ENCODE assay signal across 8 mouse cellular contexts in the genomic region with DNA sequence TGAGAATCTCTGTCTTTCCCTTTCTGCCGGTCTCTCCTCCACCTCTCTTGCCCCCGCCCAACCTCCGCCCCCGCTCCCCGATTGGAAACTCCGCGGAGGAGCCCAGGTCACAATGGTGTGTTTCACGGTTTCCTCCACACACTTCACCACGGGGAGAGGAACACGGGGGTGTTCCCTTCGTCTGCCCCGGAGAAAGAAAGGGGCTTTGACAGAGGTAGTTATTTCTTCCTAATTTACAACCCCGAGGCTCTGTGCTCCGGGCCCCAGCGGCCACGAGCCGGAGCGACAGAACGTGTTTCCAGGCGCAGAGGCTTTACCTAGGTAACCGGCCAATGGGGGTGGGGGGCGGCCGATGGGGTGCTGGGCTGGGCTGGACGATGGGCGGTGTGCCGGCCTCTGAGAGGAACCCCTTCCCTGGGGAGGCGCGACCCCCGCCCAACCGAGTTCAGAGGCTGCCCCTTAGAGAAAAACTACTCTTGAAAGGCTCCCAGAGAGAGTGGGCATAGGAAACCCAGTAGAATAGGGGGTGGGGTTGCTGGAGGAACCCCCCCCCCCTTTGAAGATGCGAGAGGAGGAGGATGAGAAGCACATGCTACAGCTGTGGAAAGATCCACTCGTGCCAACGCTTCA. TPM values are rescaled to one million over a fixed set of nuclear protein-coding genes. Genes with fewer than 3 reads are reported as not detected.
DNase-seq lines count a peak whose midpoint lies in the region; ATAC-seq and TF ChIP-seq lines count a peak whose summit lies in the region.

No protein-coding gene starts in this region.

- peak overlapping the region; percentile 100 for H3K4me2 ChIP-seq in kidney, embryonic 15.5 days
- peak overlapping the region; percentile 96 for H3K4me2 ChIP-seq in hindbrain, embryonic 13.5 days

- H3K27me3 ChIP-seq in kidney, embryonic 15.5 days = peaks cover 75% of the 10 kb centered on the region
- H3K27me3 ChIP-seq in embryonic facial prominence, embryonic 10.5 days (replicated peaks; ENCODE audit: low read depth, poor library complexity, severe bottlenecking) = peaks cover 72% of the 10 kb centered on the region
- peaks cover 62% of the 10 kb centered on the region for H3K27me3 ChIP-seq in hindbrain, embryonic 13.5 days
- peaks cover 47% of the 10 kb centered on the region for H3K27me3 ChIP-seq in thymus, adult 2 months (ENCODE audit: control insufficient read depth, insufficient read depth, low read length)

- H3K4me3 ChIP-seq in kidney, embryonic 15.5 days (replicated peaks) = peak overlapping the region; percentile 68
- peak overlapping the region; percentile 78 for H3K4me3 ChIP-seq in embryonic facial prominence, embryonic 10.5 days
- H3K4me3 ChIP-seq in hindbrain, embryonic 13.5 days = peak overlapping the region; percentile 71
- peak overlapping the region; percentile 29 for H3K4me3 ChIP-seq in thymus, adult 2 months (ENCODE audit: control insufficient read depth, insufficient read depth, low read length)

- no peak for ATAC-seq in kidney, embryonic 15.5 days (replicated peaks; ENCODE audit: low FRiP score)
- ATAC-seq in hindbrain, embryonic 13.5 days (ENCODE audit: low FRiP score) = no peak
- no peak for ATAC-seq in erythroblast, adult 5-6 weeks (replicated peaks; ENCODE audit: low FRiP score, poor library complexity, severe bottlenecking)

- TF ChIP-seq CTCF in thymus, adult 2 months (IDR thresholded peaks at IDR 0.05; ENCODE audit: borderline replicate concordance, control insufficient read depth, extremely low read depth, insufficient read depth, low read length, poor library complexity) = no peak

- H3K36me3 ChIP-seq in kidney, embryonic 15.5 days = no peaks in the 10 kb centered on the region
- H3K36me3 ChIP-seq in embryonic facial prominence, embryonic 10.5 days (replicated peaks) = no peaks in the 10 kb centered on the region
- H3K36me3 ChIP-seq in hindbrain, embryonic 13.5 days = no peaks in the 10 kb centered on the region
- H3K36me3 ChIP-seq in thymus, adult 2 months (ENCODE audit: control insufficient read depth, insufficient read depth, low read length) = no peaks in the 10 kb centered on the region

- no peak overlapping the region; the same call in 1 of the 2 replicates for H3K9ac ChIP-seq in kidney, embryonic 15.5 days
- peak overlapping the region; percentile 83 for H3K9ac ChIP-seq in hindbrain, embryonic 13.5 days

- no peak for TF ChIP-seq POLR2A in thymus, adult 2 months (IDR thresholded peaks at IDR 0.05; ENCODE audit: control insufficient read depth, extremely low read depth, insufficient read depth, low read length, poor library complexity)

- peaks cover 61% of the 10 kb centered on the region for H3K4me1 ChIP-seq in kidney, embryonic 15.5 days
- H3K4me1 ChIP-seq in embryonic facial prominence, embryonic 10.5 days = peaks cover 66% of the 10 kb centered on the region
- peaks cover 58% of the 10 kb centered on the region for H3K4me1 ChIP-seq in hindbrain, embryonic 13.5 days (replicated peaks)
- H3K4me1 ChIP-seq in thymus, adult 2 months (replicated peaks; ENCODE audit: control insufficient read depth, insufficient read depth, low read length) = peaks cover 34% of the 10 kb centered on the region

- H3K9me3 ChIP-seq in kidney, embryonic 15.5 days (replicated peaks) = no peaks in the 10 kb centered on the region
- H3K9me3 ChIP-seq in embryonic facial prominence, embryonic 10.5 days = no peaks in the 10 kb centered on the region
- no peaks in the 10 kb centered on the region for H3K9me3 ChIP-seq in hindbrain, embryonic 13.5 days

- no peak overlapping the region for H3K27ac ChIP-seq in kidney, embryonic 15.5 days
- no peak overlapping the region; the same call in 1 of the 2 replicates for H3K27ac ChIP-seq in embryonic facial prominence, embryonic 10.5 days (replicated peaks)
- H3K27ac ChIP-seq in hindbrain, embryonic 13.5 days = peak overlapping the region; percentile 52; the same call in 1 of the 2 replicates
- H3K27ac ChIP-seq in thymus, adult 2 months (ENCODE audit: control insufficient read depth, insufficient read depth, low read length) = no peak overlapping the region

- 1% methylated on average over 33 of the region's 33 CpGs for WGBS in kidney, embryonic 15.5 days
- WGBS in embryonic facial prominence, embryonic 10.5 days = under 1% methylated on average over 33 of the region's 33 CpGs
- WGBS in hindbrain, embryonic 13.5 days = 1% methylated on average over 32 of the region's 33 CpGs
- 2% methylated on average over 33 of the region's 33 CpGs for WGBS in thymus, adult 2 months

- DNase-seq in kidney, adult 8-10 months = no peak
- peak; percentile 28 for DNase-seq in MN1 (ENCODE audit: low spot score)
- peak; percentile 58 for DNase-seq in embryonic facial prominence, embryonic 10.5 days (ENCODE audit: low spot score)
- DNase-seq in lung, postnatal 10 days = peak; percentile 18
- peak; percentile 52 for DNase-seq in thymus, adult 2 months

RNA-seq across cellular contexts. Expression of a gene that starts 2.3 kb away (rescaled TPM):
- polyA plus RNA-seq in kidney, embryonic 15.5 days (2015; fragmentation: Nextera tagmentation; extraction: Ambion mirVana) = 0.12 and 0.13 TPM in 2 replicates
- polyA plus RNA-seq in embryonic facial prominence, embryonic 10.5 days (2016; fragmentation: Nextera tagmentation; extraction: Ambion mirVana) = 0.17 and 0.19 TPM in 2 replicates
- 1.8 and 2.4 TPM in 2 replicates for polyA plus RNA-seq in hindbrain, embryonic 13.5 days (2015; fragmentation: Nextera tagmentation; extraction: Ambion mirVana)
- 39.7 and 46.1 TPM in 2 replicates for polyA plus RNA-seq in thymus, adult 2 months (2012; rRNA removed)
- not detected in 2 replicates for total RNA-seq in erythroblast, adult 5-6 weeks (2015; ENCODE audit: low replicate concordance)
- 1.7 TPM in 1 of 2 replicates, not detected in the other for total RNA-seq in erythroblast, adult 5-6 weeks (2017; ENCODE audit: low replicate concordance)

Comparison
In these comparisons a context has a peak if more than half of its experiments do, and no peak if none do; other contexts are left out.
1. DNase-seq: peak in MN1 (single experiment), embryonic facial prominence, embryonic 10.5 days (single experiment), lung, postnatal 10 days (single experiment) and thymus, adult 2 months (single experiment); none in kidney, adult 8-10 months (0 of 2).
2. RNA of a gene that starts 2.3 kb away (polyA plus RNA-seq): 39.7 to 46.1 TPM in thymus, adult 2 months; 1.8 to 2.4 TPM in hindbrain, embryonic 13.5 days, 0.17 to 0.19 TPM in embryonic facial prominence, embryonic 10.5 days and 0.12 to 0.13 TPM in kidney, embryonic 15.5 days; every median in the first group is over 10 times any median in the second.
3. Peak in every context shown above with its lines, with median percentiles within 50 percentile points of each other: H3K4me3 ChIP-seq.